Mouse (Mus musculus): Measurements from ENCODE around the gene Dtl.

Dtl gene

DNA sequence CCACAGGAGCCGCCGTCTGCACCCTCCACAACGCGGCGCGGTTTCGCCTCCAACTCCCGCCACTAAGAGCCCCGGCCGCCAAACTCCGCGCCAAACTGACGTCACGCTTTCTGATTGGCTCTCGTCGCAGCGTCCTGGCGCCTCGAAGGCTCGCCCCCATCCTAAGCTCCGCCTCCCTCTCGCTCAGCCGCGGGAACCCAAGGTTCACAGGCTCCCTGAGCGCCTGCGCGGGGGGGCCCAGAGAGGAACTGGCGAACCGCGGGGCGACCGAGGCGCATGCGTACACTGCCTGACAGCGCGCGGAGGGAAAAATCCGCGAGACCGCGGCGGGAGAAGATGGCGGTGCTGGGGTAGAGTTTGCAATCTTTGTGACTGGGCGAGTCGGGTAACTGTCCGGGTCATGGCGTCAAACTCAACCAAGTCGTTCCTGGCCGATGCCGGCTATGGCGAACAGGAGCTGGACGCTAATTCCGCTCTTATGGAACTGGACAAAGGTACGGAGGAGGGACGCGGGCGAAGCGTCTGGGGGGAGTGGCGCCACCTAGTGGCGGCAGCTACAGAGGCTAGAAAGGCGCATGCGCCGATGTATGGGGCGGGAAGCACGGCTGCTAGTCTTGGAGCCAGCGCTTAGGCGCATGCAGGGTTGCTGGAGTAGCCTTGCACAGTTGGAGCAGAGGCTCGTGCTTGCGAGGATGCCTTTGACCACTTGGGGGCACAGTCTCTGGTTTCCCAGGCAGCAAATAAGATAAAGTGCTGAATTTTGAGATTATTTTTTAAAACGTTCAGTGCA lies at the start of gene Dtl, which contains the start of gene Ints7:
Gene Dtl, minus strand, starts transcription at position 87 of the 790 bp plus-strand sequence.
Gene Ints7, plus strand, starts transcription at position 179 of the 790 bp plus-strand sequence.
- DNase-seq, result peak; percentile 99

DNA sequence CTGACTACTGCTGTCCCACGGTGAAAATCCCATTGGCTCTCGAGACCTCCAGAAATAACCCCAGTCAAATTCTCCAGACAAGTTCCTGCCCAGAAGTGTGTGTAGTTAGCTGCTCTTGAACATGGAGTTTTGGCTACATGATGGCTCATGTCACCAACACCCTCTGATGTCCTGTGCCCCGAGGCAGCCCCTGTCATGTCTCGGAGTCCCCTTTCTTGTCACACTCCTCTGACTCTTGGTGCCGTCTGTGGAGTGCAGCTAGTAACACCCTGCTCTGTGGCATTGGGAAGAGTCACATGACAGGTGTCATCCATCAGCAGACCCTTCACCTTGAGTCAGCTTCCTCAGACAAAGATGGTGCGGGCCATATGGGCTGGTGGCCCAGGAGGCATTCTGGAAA lies 49.7 kb upstream of the Dtl start:
- no peak for DNase-seq

DNA sequence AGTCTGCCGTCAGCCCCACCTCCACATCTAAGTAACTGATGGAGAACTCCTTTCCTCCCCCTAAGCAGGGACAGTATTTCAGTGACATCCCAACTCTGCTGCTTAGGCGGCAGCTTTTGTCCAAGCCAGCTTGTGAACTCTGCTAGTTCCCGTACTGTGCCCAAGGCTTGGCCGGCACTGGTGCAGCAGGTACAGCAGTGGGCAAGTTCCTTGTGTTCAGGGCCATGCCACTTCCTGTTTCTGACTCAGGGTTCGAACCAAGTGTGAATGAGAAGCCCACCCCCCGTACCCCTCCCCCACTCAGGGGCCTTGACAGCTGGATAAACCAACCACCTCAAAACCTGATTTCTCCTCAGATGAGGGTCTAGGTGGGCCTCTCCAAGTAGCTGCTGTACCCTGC lies 49.1 kb upstream of the Dtl start:
- no peak for DNase-seq

DNA sequence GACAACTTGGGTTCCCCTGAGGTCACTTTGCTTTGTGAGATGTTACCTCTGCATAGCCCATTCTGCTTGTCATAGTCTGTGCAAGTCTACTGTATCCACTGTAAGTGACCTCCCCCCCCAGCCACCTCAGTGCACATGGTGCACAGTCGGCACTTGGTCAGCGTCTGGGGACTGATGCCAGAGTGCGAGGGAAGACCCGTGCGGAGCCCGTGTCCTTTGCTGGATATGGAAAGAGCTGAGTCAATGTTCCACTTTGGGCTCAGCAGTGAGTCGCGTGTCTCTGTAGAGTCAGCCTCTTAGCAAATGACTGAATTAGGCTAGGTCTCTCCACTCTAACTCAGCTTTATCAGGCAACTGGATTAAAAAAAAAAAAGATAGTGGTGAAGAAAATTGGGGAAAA lies 47.5 kb upstream of the Dtl start:
- no peak for DNase-seq

DNA sequence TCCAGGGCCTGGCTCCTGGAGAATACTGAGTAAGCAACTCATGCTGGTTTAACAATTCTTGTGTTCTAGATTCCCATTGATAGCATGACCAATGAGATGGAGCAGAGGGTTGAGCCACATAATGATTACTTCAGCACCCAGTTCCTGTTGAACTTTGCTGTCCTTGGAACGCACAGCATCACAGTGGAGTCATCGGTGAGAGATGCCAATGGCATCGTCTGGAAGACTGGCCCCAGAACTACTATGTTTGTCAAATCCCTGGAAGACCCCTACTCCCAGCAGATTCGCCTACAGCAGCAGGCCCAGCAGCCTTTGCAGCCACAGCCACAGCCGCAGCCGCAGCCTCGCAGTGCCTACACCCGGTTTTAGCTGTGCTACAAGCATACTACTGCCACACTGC lies 45.8 kb upstream of the Dtl start:
- DNase-seq, result no peak

DNA sequence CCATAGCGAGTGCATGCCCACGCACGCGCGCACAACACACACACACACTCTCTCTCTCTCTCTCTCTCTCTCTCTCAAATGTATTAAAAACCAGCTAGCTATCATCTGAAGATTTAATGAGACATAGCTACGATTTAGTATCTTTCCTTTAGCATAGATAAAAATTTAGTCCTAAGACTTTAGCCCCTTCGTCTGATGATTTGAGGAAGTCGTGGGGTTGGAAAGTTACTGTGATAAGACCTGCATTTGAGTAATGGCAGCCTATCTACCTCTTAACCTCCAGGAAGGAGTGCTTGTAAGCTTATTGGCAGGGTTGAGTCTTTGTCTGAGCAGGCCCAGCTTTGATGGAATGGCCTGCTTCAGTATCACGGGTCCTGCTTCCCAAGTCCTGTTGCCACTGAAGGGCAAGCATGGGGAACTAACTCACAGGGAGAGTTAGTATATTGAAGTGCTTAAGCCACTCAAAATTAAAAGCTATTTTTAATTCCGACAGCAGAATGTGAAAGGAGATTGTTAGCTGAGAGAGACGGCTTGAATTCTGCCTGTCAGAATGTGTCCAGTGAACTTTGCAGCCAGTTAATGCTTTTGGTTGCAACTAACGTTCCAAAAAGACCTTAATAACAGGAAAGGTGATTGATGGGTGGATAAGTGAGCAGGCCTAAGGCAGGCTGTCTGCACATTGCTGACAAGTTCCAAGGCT lies 42.9 kb upstream of the Dtl start:
- DNase-seq, result no peak

DNA sequence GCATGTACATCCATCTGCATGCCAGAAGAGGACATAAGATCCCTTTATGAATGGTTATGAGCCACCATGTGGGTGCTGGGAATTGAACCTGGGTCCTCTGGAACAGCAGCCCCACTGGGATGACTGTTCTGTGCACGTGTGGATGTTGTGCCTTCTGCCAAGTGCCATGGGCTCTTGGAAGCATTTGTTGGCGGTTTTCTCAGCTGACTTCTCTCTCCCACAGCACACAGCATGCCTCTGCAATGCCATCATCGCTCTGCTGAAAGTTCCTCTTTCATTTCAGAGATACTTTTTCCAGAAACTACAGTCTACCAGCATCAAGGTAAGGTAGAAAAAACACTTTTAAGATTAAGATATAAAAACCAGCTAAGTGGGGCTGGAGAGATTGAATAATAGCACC lies 42.2 kb upstream of the Dtl start:
- no peak for DNase-seq

DNA sequence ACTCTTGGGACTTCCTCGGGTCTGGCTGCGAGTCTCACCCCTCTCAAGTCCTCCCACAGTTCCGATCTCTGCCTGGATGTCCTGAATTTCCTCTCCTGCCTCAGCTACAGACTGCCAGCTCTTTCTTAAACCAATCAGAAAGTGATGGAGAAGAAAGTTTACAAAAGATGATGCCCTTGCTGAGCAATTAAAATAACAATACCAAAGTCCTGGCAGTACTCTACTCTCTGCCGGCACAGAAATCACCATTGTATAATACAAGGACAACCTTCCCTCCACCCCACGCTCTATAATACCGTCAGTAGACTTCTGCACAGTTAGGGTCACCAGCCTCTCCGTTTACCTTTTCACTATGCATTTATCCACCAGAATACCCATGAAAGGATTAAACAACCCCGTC lies 40.9 kb upstream of the Dtl start:
- no peak for DNase-seq

DNA sequence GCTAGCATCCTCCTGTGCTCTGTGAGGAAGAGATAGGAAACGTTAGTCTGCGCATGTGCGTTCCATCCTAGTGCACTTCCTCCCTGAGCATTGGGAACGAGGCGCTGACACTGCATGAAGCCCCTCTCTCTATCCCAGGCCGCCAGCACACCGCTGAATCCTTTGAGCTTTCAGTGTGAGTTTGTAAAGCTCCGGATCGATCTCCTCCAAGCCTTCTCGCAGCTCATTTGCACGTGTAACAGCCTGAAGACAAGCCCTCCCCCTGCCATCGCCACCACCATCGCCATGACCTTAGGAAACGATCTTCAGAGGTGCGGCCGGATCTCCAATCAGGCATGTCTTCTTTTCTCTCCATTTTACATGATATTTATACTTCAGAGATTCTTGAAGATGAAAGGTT lies 37.5 kb upstream of the Dtl start:
- no peak for DNase-seq

DNA sequence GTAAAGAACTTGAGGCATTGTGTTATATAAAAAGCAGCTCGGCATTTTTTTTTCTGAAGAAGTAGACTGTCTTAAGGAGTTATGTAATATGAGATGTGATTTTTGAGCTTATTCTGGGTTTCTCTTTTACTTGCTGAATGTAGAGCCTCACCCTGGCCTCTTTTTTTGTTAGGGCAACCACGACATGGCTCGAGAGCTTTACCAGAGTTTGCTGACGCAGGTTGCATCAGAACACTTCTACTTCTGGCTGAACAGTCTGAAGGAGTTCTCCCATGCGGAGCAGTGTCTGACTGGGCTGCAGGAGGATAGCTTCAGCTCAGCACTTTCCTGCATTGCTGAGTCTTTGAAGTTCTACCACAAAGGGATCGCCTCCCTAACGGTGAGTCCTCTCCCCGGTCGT lies 36.3 kb upstream of the Dtl start:
- DNase-seq, result no peak

DNA sequence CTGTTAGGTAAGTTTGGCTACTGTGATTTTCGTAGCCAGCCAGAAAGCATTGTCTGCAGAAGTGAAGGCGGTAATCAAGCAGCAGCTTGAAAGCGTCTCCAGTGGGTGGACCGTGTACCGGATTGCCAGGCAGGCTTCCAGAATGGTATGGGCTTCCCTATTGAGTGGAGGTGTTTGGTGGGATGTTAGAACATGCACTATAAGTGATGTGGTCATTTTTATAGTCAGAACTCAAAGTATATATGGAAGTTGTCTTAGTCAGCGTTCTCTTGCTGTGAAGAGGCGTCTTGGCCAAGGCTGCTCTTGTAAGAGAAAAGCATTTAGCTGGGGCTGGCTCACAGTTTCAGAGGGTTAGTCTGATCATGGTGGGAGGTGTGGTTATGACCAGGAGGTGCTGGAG lies 35.0 kb upstream of the Dtl start:
- DNase-seq, result no peak

DNA sequence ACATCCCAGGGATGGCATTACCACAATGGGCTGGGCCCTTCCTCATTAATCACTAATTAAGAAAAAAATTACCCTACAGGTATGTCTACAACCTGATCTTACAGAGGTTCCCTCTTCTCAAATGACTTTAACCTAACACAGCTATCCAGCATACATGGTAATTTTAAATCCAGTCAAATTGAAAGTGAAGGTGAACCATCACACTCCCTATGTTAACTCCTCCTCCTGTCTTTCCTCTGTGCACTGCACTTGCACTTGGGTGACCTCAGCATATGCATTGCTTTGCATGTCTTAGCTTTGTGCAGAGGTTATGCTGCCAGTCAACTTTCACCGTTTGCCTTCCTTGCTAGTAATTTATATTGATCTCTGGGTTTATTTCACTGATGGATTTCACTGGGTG lies 34.2 kb upstream of the Dtl start:
- no peak for DNase-seq

DNA sequence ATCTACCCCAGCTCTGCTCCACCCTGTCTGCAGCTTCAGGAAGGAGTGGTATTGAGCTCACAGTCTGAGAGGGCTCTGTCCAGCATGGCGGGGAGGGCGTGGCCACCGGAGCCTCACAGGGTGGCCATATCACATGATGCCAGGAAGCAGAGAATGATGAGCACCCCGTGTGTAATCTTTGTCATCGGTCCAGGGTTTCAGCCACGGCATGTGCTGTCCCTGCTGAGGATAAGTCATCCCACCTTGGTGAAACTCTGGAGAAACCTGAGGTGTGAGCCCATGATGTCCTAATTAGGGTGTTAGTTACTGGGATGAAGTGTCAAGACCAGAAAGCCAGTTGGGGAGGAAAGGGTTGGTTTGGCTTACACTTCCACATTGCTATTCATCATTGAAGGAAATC lies 33.7 kb upstream of the Dtl start:
- no peak for DNase-seq

DNA sequence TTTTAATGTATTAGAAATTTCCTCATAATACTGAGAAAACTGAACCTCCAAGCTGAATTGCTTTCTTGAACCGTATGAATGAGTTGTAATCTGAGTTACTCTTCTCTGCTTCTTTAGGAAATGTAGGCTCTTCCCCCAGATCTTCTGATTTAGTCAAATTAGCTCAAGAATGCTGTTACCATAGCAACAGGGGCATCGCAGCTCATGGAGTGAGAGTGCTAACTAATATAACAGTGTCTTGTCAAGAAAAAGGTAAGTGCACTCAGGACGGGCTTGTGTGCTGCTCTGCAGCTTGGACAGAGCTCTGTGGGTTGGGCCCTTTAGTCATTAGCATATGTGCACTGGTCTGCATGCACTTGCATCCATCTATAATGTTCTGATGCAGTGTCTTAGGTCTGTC lies 29.3 kb upstream of the Dtl start:
- no peak for DNase-seq

DNA sequence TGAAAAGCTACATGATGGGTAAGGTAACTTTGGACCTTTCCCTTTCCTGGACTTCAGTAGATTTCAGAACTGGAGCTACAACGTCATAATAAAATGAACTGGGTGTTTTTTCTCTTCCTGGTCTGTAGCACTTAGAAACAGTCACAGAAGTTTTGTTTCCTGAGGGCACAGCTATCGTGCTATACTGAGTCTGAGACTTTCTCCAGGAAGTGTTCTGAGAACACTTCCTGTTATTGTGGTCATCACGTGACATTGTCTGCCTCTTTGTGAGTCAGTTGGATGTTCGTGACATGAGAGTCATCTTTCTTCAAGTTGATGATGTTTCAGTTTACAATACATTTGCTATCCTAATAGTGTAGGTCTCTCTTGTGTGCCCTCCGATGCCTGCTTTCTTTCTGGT lies 23.9 kb upstream of the Dtl start:
- DNase-seq, result no peak

DNA sequence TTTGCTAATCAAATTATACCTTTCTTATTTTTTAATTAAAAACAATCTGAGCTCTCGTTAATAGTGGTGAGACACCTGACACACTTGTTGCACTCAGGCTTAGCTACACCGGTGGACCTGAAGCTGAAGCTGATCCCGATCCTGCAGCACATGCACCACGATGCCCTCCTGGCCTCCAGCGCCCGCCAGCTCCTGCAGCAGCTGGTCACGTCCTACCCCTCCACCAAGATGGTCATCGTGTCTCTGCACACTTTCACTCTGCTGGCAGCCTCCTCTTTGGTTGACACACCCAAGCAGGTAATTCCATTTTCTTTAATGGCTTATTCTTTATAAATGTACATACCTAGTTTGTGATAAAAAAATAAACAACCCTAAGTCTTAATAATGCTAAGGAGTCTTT lies 20.7 kb upstream of the Dtl start:
- no peak for DNase-seq

DNA sequence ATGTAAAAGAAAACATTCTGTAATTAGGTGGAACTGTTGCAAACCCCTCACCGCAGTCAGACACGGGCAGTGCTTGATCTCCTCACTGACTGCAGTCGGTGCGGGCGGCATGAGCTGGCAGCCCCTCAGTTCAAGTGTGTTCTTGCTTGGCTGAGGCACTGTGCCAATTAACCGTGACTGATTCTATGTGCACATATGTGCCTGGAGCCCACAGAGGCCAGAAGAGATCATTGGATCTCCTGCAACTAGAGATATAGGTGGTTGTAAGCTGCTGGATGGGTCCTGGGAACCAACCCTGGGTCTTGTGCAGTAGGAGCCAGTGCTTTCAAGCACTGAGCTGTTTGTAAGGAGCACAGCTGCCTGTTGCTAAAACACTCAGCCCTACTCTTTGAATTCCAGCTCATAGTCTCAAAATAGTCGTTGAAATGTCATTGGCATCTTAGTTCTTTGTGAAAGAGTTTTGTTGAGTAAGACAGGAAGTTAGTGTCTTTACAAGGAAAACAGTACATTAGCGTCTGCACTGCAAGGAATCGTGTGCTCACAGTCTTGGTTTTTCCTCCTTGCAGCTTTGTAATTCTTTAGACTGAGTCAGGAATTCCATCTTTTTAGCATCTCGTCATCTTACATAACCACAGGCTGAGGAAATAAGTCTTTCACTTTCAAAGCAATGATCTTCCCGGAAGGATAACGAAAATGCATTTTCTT lies 16.8 kb upstream of the Dtl start:
- DNase-seq, result no peak

DNA sequence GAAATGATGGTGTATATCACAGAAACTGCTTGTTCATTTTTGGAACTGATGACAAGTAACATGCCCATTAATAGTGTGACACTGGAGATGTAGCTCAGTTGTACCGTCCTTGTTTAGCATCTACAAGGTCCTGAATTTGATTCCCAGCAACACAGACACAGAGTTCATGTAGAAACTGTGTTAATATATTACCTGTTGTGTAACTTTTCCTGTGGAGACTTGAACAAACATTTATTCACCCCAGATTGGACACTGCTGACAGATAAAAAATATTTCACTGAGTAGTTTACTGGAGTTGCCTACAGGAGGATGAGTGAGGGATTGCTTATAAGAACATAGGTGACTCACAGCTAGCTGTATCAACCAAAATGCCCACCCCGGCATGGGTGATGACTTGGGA lies 13.4 kb upstream of the Dtl start:
- DNase-seq, result no peak

DNA sequence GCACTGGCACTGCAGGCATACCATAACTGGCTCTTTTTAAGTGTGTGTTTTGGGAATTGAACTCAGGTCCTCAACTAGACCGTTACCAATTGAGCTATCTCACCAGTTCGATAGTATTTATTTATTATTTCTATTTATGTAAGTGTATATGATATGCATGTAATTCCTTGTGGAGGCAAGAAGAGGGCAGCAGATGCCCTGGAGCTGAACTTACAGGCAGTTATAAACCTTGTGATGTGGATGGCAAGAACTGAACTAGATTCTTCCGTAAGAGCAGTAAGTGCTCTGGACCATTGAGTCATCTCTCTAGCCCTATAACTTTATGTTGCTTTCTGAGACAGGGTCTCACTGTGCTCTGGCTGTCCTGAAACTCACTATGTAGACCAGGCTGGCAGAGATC lies 11.7 kb upstream of the Dtl start:
- no peak for DNase-seq

DNA sequence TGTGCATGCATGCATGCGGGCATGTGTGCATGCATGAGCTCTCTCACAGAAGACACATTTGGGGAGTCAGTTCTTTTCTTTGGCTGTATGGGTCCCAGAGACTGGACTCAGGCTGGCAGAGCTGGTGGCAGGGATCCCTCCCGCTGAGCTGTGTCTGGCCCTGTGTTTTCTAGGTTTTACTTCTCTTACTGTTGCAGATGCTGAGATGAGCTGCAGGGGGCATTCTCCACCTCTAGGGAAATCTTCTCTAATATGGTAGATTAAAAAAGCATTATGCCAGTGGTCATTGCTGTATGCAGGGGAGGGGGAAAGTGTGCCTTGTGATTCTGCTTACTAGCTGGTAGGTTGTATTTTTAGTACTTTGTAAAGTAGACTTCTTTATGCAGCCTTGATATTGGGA lies 10.4 kb upstream of the Dtl start:
- no peak for DNase-seq

DNA sequence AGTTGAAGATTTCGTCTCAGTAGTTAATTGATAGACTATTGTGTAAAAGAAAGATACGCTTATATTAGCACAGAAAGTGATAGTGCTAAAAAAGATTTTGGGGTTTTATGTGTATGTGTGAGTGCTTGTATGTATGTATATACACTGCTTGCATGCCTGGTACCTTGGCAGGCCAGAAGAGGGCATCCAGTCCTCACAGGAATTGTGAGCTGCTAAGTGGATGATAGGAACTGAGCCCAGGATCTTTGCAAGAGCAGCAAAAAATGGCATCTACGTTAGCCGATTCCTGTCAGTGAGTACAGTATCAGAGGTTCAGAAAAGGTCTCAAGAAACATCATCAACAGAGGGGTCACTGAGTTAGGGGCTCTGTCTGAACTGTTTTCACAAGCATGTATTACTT lies 9.1 kb upstream of the Dtl start:
- no peak for DNase-seq

DNA sequence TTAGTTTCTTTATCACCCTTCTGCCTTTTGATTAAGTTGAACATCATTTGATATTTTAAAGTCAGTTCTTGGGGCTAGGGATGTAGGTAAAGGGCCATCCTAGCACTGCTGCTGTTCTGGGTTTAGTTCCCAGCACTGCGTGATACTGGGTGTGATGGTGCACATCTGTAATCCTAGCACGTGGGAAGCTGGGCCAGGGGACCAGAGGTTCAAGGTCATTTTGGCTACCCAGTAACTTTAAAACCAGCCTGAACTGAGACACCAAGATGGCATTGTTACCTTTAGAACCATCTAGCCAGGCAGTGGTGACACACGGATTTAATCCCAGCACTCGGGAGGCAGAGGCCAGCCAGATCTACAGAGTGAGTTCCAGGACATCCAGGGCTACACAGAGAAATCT lies 8.5 kb upstream of the Dtl start:
- no peak for DNase-seq

DNA sequence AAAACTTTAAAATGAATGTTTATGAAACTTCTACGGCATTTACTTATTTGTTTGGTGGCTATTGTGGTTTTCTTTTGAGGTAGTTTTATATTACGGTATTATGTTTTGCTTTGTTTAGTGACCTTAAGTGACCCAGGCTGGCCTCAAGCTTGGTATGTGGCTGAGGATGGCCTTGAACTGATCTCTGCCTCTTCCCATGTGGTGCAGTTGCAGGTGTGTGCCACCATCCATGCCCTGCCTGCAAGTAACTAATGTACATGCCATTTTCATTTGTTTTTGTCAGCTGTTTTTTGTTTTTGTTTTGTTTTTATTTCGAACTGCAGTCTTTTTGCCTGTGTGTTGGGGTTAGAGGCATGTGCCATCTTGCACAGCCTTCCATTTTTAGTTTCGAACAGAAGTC lies 6.3 kb upstream of the Dtl start:
- no peak for DNase-seq

DNA sequence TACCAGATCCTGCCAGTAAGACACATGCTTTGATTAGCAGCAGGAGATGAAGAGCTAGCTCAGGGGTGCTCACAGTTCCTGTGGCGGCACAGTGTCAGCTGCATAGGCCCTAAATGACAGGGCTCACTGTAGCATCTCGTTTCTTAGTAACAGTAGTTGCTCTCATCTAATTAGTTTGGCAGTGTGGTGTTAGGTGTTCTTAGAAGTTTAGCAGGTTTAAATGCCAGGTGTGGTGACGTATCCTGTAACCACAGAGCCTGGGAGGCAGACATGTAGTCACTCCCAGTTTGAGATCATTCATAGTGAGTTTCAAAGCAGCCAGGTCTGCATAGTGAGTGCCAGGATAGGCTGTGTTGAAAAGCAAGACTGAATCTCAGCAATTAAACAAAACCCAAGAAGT lies 4.2 kb upstream of the Dtl start:
- DNase-seq, result no peak

Measured in cerebellum, postnatal 36 days (tissue).